Mouse (Mus musculus): ENCODE data around the gene Akr7a5. TPM values are rescaled to one million over a fixed set of nuclear protein-coding genes. Genes with fewer than 3 reads are reported as not detected.
A peak's percentile ranks its signal among the peaks of the same experiment; 100 is the strongest.

Akr7a5 gene
- total RNA-seq, 2 experiments from 2014 or later, result 32.5 to 33.3 TPM

- no peak for DNase-seq (ENCODE audit: low spot score in 2 of 2)
Observed at GRCm38 (mm10) chr4:139297566-139297965, 13.0 kb upstream of the Akr7a5 start.

DNA sequence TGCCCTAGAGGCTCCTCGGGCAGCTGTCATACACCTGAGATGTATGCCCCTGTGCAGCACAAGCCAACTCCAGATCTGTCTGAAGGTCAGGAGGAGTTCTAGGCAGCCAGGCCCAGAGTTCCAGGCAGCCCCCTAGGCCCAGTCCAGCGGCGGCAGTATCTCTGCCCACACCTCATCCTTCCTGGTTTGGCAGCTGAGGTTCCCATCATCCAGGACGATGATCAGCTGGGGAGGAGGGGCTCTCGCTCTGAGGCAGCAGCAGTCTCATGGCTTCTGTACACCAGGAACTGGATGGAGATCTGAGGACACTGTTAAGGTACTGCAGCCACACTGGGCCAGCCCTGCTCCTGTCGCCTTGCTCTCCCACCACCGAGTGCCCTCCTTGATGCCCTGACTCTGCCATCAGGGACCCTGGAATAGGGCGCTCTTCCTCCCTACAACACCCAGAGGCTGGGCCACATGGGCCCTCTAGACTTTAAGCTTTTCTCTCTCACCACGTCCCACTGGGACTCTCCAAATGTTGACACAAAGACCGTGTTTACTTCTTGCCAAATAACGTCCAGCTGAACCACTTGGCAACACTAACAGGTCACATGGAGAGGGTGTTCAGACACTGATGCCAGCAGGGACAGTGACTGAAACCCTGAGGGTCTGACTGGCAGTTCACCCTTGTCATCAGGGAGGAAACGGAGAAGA is 11.7 kb upstream of the Akr7a5 start:
- no peak for DNase-seq (ENCODE audit: low spot score in 2 of 2)

- DNase-seq (ENCODE audit: low spot score in 2 of 2), result no peak
Observed at GRCm38 (mm10) chr4:139301780-139302179, 8.8 kb upstream of the Akr7a5 start.

DNA sequence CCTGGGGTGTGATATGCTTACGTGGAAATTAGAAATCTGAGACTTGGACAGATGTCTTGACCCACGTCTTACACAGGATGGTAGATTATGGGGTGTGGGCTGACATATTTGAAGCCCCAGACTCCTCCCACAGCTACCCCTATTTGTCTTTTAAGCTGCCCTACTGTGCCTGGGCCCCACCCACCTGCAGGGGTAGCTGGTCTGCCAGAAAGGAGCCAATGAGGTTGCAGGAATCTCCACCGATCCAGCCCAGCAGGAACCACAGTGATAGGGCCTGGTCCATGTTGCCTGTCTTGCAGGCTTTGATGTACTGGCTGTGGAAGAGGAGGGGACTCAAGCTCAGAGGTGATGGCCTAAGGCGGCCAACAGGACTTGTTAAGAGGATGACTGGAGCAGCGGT is 8.3 kb upstream of the Akr7a5 start:
- no peak for DNase-seq (ENCODE audit: low spot score in 2 of 2)

DNA sequence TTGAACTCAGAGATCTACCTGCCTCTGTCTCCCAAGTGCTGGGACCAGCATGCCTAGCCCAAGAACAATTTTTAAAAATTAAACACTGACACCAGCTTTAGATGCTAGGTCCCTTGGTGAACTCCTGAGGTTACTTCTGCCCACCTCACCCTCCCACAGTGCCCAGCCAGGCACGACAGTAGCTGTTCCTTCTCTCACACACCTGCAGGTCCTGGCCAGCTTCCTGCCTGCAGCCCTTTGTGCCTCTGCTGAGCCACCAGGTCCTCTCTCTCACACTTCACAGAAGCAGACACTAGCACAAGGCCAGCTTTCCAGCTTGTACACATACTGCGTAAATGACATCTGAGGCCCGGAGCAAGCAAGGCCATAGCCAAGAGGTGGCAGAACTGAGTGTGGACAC is 5.0 kb upstream of the Akr7a5 start:
- no peak for DNase-seq (ENCODE audit: low spot score in 2 of 2)

GRCm38 (mm10) chr4:139307916-139308315 is 2.6 kb upstream of the Akr7a5 start:
- DNase-seq (ENCODE audit: low spot score in 2 of 2), result no peak

- DNase-seq (ENCODE audit: low spot score in 2 of 2), result no peak
Observed at GRCm38 (mm10) chr4:139309651-139310050, 893 bp upstream of the Akr7a5 start.

DNA sequence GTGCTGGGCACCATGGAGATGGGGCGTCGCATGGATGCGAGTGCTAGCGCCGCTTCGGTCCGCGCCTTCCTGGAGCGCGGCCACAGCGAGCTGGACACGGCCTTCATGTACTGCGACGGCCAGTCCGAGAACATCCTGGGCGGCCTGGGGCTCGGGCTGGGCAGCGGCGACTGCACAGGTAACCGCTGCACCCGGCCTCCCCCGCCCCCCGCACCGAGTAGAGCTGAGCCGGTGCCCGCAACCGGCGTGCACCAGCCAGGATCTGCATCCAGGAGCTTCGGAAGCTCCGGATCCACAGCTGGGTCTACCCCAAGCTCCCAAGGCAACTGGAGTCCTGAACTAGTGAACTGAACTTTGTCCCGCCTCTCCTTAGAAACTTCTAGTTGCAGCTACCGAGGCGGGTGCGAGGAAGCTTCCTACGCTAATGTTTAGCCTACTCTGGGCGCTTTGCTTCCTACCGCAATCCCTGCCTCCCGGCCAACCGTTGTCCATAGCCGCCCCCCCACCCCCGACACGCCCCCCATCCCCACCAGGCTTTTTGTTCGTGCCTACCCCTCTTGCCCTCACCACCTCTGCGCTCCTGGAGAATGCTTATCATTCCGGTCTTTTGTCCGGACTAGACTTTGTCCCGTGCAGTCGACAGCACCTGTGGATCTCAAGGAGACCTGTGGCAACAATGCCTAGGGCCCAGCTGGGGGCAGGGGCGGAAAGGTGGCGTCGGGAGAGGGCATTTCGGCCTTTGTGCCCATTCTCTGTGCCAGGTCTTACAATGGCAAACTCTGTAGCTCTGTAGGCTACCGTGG is 556 bp downstream of the Akr7a5 start:
- no peak for DNase-seq (ENCODE audit: low spot score in 2 of 2)

DNA sequence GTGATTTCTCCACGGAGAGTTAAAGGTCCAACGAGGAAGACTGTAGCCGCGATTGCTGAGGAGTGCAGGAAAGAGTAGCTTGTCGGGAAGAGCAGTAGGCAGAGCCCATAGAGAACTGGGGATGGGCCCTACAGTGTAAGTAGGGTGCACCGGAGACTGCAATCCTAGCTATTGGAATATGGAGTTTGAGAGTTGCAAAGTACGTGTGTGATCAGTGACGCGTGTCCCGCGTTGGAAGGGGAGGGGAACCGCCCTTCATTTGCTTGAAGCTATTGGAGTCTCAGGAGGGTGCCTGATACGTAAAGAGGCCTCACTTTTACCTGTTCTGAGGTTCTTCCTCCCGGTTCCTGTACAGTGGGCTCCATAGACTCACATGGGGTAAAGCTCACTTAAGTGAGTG is 1.2 kb downstream of the Akr7a5 start:
- DNase-seq (ENCODE audit: low spot score in 2 of 2), result no peak

GRCm38 (mm10) chr4:139312632-139313031 is 2.1 kb downstream of the Akr7a5 start:
- no peak for DNase-seq (ENCODE audit: low spot score in 2 of 2)

- DNase-seq (ENCODE audit: low spot score in 2 of 2), result no peak
Observed at GRCm38 (mm10) chr4:139318449-139318848, 7.9 kb downstream of the Akr7a5 start.

- DNase-seq (ENCODE audit: low spot score in 2 of 2), result no peak
Observed at GRCm38 (mm10) chr4:139319740-139320139, 9.2 kb downstream of the Akr7a5 start.

GRCm38 (mm10) chr4:139330605-139331004 is 20.1 kb downstream of the Akr7a5 start:
- DNase-seq (ENCODE audit: low spot score in 2 of 2), result peak in 1 of 2 experiments; percentile 72

DNA sequence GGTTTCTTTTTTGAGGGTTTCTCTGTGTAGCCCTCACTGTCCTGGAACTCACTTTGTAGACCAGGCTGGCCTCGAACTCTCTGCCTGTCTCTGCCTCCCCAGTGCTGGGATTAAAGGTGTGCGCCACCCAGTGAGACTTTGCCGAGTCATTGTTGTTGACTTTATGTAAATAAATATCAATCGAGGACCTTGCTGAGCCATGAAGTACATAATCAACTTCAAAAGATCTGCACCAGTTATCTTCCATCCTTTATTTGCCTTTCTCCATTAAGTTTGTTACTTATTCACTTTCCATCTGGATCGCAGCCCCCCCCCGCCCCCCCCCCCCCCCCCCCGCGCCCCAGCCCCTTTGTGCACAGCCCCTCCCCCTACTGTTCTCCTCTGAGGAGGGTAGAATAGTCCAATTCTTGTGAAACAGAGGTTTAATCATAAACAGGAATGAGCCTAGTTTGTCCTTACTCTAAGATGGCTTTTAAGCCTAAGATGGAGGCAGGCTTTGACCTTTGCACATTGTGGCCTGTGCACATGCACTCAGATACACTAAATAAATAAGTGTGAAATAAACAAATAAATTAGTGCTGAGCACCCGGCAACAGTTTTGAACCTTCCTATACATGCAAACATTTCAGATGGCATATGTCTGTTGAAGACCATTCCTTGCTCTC is 24.2 kb downstream of the Akr7a5 start:
- DNase-seq (ENCODE audit: low spot score in 2 of 2), result no peak

DNA sequence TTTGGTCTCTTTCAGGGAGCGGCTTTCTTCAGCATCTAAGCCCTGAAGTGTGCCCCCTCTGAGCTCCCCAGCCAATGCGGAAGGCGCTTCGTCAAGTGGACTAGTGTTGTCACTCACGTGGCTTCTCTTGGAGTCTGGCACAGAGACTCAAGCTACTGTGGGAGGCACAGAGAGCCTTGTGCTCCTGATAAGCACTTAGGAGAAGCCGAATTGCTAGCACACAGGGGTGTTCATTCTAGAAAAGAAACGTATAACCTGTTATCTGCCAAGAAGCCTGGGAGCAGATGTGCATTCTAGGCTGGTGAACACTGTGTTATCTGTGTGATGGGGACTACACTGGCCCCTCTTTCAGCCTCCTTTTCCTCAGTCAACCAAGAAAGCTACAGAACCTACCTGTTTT is 25.0 kb downstream of the Akr7a5 start:
- DNase-seq (ENCODE audit: low spot score in 2 of 2), result no peak

GRCm38 (mm10) chr4:139336822-139337483 is 26.4 kb downstream of the Akr7a5 start:
- DNase-seq (ENCODE audit: low spot score in 2 of 2), result peak; percentile 53 to 80

DNA sequence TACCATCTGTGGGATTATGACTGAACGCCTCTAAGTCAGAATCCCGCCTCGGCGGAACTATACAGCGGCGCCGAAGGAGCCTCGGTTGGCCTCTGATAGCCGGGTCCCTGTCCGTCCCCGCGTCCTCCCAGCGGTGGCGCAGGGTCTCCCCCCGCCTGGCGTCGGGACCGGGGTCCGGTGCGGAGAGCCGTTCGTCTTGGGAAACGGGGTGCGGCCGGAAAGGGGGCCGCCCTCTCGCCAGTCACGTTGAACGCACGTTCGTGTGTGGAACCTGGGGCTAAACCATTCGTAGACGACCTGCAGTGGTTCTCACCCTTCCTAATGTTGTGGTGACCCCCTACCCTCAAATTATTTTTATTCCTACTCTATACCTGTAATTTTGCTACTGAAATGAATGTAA is 27.6 kb downstream of the Akr7a5 start:
- no peak for DNase-seq (ENCODE audit: low spot score in 2 of 2)

GRCm38 (mm10) chr4:139340835-139341234 is 30.3 kb downstream of the Akr7a5 start:
- no peak for DNase-seq (ENCODE audit: low spot score in 2 of 2)

GRCm38 (mm10) chr4:139341556-139342233 is 31.2 kb downstream of the Akr7a5 start:
- DNase-seq (ENCODE audit: low spot score in 2 of 2), result no peak

DNA sequence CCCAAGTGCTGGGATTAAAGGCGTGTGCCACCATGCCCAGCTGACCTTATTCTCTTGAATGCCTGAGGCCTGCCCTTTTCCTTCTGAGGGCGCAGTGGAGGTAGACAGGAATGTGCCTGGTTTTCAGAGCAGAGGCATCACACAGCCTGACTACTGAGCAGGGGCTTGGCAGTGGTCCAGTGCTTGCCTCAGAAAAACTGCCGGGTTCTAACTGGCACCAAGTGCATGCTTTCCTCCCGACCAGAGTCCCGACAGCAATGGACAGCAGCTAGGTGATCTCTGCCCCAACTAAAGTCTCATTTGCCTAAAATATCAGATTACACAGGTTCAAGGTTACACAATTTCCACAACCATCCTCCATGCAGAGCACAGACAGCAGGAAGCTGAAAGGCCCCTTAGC is 33.2 kb downstream of the Akr7a5 start:
- no peak for DNase-seq (ENCODE audit: low spot score in 2 of 2)

DNA sequence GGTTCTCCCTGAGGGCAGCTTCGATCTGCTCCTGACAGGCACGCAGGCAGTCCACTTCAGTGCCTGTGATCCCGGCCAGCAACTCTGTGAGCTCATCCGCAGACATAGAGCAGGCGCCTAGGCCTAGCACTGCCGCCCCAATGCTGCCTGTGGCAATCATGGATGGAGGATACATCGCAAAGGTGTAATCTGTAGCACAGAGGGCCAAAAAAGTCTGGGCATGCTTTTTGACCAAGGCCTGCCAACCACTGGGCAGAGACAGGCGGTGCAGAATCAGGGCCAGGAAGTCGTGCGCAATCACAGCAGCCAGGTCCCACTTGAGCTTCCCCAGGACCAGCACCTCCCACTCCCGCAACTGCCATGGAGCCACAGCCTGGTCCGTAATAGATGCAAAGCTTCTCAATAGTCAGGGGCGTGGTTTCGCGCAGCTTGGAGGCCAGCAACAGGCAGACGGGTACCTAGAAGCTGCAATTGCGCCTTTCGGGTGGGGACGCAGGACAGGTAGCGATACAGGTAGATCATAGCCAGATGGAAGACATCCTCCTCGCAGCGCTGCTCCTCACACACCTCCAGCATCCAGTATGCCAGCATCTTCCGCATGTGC is 35.0 kb downstream of the Akr7a5 start:
- no peak for DNase-seq (ENCODE audit: low spot score in 2 of 2)
